ENCODE assay signal across 9 mouse cellular contexts in genomic region chr3:69548704-69549455, GRCm38 (mm10). TPM values are rescaled to one million over a fixed set of nuclear protein-coding genes. Genes with fewer than 3 reads are reported as not detected.
A peak's percentile ranks its signal among the peaks of the same experiment; 100 is the strongest.
DNase-seq lines count a peak whose midpoint lies in the region; ATAC-seq and TF ChIP-seq lines count a peak whose summit lies in the region.
"Had no signal": no experiment of that assay in that cellular context is flagged by ENCODE, and none has a peak within 500 bp of the region (broad histone marks: within the 10 kb centered on the region; RNA-seq: fewer than 3 reads in every experiment).

No protein-coding gene starts in this region.

- no peak for TF ChIP-seq EP300 in heart, adult 2 months (IDR thresholded peaks at IDR 0.05; ENCODE audit: insufficient read depth, low read depth, low read length)

- no peak for TF ChIP-seq POLR2A in heart, adult 2 months (IDR thresholded peaks at IDR 0.05; ENCODE audit: insufficient read depth, low read depth, low read length)

- peaks cover 9% of the 10 kb centered on the region for H3K4me1 ChIP-seq in heart, embryonic 11.5 days (ENCODE audit: control insufficient read depth, insufficient read depth, low read length)
- H3K4me1 ChIP-seq in heart, adult 2 months (ENCODE audit: control insufficient read depth, insufficient read depth, low read length) = no peaks in the 10 kb centered on the region
- no peaks in the 10 kb centered on the region for H3K4me1 ChIP-seq in lung, embryonic 16.5 days (replicated peaks; ENCODE audit: control insufficient read depth, insufficient read depth, low read length)

- intact Hi-C loops in heart, adult 2 months (cut with DNase I) = no loop called here

- no peaks in the 10 kb centered on the region for H3K79me2 ChIP-seq in heart, adult 2 months (replicated peaks; ENCODE audit: control insufficient read depth, insufficient read depth, low read length)

- H3K27ac ChIP-seq in heart, embryonic 11.5 days (ENCODE audit: low read depth, low read length) = no peak overlapping the region
- H3K27ac ChIP-seq in heart, adult 2 months = no peak overlapping the region
- H3K27ac ChIP-seq in lung, embryonic 16.5 days (ENCODE audit: low read length) = no peak overlapping the region; the same call in 1 of the 2 replicates

- peak overlapping the region; percentile 20 for H3K4me2 ChIP-seq in heart, embryonic 11.5 days
- no peak overlapping the region for H3K4me2 ChIP-seq in lung, embryonic 16.5 days (ENCODE audit: low read depth, low read length)

- no peak for ATAC-seq in heart, embryonic 11.5 days (replicated peaks; ENCODE audit: insufficient number of reproducible peaks, low FRiP score, low TSS enrichment)
- ATAC-seq in lung, embryonic 16.5 days (ENCODE audit: low read depth) = 0 out of 2 replicates have a peak, but pooled peaks have one; percentile 43

- TF ChIP-seq CTCF in heart, adult 2 months (IDR thresholded peaks at IDR 0.05) = no peak

- peak overlapping the region; percentile 44; the same call in 1 of the 2 replicates for H3K9ac ChIP-seq in heart, embryonic 11.5 days (ENCODE audit: low read depth, low read length)
- H3K9ac ChIP-seq in heart, adult 2 months (ENCODE audit: low read depth, low read length) = no peak overlapping the region
- H3K9ac ChIP-seq in lung, embryonic 16.5 days (ENCODE audit: low read length) = no peak overlapping the region

- no peak for DNase-seq in heart, adult 2 months
- DNase-seq in lung, adult 18-20 months = no peak
- peak; percentile 60 for DNase-seq in cerebellum, adult 9-11 months
- DNase-seq in retina, embryonic 14.5 days (ENCODE audit: low spot score) = peak; percentile 39
- no peak for DNase-seq in embryo, embryonic 10.5 days (ENCODE audit: low spot score)
- DNase-seq: adrenal gland, postnatal 25 days; kidney, adult 8-10 months had no signal

- no peaks in the 10 kb centered on the region for H3K27me3 ChIP-seq in heart, embryonic 11.5 days (ENCODE audit: control insufficient read depth, insufficient read depth, low read length)
- no peaks in the 10 kb centered on the region for H3K27me3 ChIP-seq in heart, adult 2 months (ENCODE audit: control insufficient read depth, insufficient read depth, low read length)
- no peaks in the 10 kb centered on the region for H3K27me3 ChIP-seq in lung, embryonic 16.5 days (ENCODE audit: control insufficient read depth, insufficient read depth, low read depth, low read length)

- no peak overlapping the region for H3K4me3 ChIP-seq in heart, embryonic 11.5 days (ENCODE audit: low read depth, low read length)
- no peak overlapping the region for H3K4me3 ChIP-seq in heart, adult 2 months
- H3K4me3 ChIP-seq in lung, embryonic 16.5 days (ENCODE audit: low read length) = no peak overlapping the region

- no peaks in the 10 kb centered on the region for H3K36me3 ChIP-seq in heart, embryonic 11.5 days (ENCODE audit: control insufficient read depth, insufficient read depth, low read length)
- H3K36me3 ChIP-seq in heart, adult 2 months (ENCODE audit: control insufficient read depth, insufficient read depth, low read length) = no peaks in the 10 kb centered on the region
- H3K36me3 ChIP-seq in lung, embryonic 16.5 days (ENCODE audit: control insufficient read depth, insufficient read depth, low read length) = no peaks in the 10 kb centered on the region

- 48% methylated on average over 22 of the region's 22 CpGs for WGBS in heart, embryonic 11.5 days (ENCODE audit: insufficient replicate concordance)
- WGBS in heart, adult 2 months = 46% methylated on average over 22 of the region's 22 CpGs
- WGBS in lung, embryonic 16.5 days = 63% methylated on average over 22 of the region's 22 CpGs

- H3K9me3 ChIP-seq in heart, embryonic 11.5 days (replicated peaks; ENCODE audit: control insufficient read depth, low read length) = no peaks in the 10 kb centered on the region
- no peaks in the 10 kb centered on the region for H3K9me3 ChIP-seq in lung, embryonic 16.5 days (ENCODE audit: control insufficient read depth, low read length)

RNA-seq across cellular contexts. Expression of gene B3galnt1, which starts 49.9 kb away (rescaled TPM):
- polyA plus RNA-seq in heart, embryonic 11.5 days (2014; fragmentation: Nextera tagmentation; extraction: Ambion mirVana) = 29.3 and 33.4 TPM in 2 replicates
- 1 to 10 TPM; 1.6 to 2.0 TPM for total RNA-seq in heart, adult 2 months (2021)
- 2.3 and 2.4 TPM in 2 replicates for polyA plus RNA-seq in heart, adult 2 months (2012; rRNA removed)
- 32.9 and 33.3 TPM in 2 replicates for polyA plus RNA-seq in lung, embryonic 16.5 days (2015; fragmentation: Nextera tagmentation; extraction: Ambion mirVana)

Comparison
In these comparisons a context has a peak if more than half of its experiments do, and no peak if none do; other contexts are left out.
1. DNase-seq: peak in cerebellum, adult 9-11 months (single experiment) and retina, embryonic 14.5 days (single experiment); none in heart, adult 2 months (0 of 2), lung, adult 18-20 months (0 of 2) and embryo, embryonic 10.5 days (single experiment).